Mouse (Mus musculus) kidney, postnatal 25 days (tissue): ENCODE measurements at regions not wholly inside any gene's neighbourhood (a gene's known extent, or its start where the extent isn't known, plus 50 kb on each side); places are given as distances from the start of the nearest gene placed in this dataset.

ENCODE experiments used
- DNase-seq, 2 experiments: peaks; one replicate each; pipeline ENCODE4 v3.0.0; 2021; ENCODE audit warnings: mixed read lengths in 2 of 2

DNA sequence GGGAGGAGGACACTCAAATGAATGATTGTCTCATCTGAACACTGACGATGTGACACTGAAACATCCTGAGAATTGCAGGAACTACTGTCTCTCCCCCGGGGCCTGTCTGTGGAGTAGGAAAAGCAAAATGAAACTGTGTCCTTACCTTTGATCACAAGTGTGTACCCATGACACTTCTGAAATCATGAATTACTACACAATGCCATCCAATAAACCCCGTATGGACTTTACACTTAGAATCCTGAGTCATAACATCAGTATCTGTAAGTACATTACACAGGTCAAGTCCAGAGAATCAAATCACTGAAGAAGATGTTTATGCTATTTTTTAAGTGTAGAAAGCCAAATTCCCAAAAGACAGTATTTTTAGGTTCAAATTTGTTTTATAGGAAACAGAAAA is 585.1 kb upstream of the N6amt1 start:
- no peak for DNase-seq

DNA sequence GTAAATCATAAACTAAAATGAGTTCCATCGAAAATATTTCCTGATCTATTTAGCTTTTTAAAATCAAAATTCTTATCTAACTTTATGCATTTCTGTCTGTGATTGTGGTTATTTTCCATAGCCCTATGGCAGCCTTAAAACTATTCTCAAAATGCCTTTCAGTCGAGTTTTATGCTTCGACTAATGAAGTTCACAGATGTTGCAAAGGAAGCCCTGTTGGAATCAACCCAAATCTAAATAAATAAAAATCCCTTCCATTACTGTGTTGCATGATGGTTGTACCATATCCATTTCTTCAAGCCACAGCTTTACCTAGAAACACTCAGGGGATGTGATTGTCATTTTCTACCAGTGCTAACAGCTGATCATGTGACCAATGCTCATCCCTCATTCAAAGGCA is 585.6 kb upstream of the N6amt1 start:
- no peak for DNase-seq

DNA sequence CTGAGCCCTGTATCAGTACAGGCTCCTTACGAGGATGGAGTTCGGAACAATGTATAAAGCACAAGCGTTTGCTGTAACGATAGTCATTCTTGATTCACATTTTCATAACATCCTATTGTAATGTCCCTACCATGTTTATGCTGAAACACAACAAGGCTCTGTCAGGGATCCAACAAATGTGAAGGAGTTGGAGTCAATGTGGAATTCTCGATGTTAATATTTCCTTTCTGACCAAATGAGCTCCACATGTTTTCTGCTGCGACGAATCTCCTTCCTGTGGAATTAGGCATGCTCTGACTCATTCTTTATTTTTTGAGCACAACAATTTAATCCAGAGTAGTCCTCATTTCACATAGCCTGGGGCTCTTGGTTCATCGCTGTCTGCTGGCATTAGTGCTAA is 588.0 kb upstream of the N6amt1 start:
- DNase-seq = no peak

DNA sequence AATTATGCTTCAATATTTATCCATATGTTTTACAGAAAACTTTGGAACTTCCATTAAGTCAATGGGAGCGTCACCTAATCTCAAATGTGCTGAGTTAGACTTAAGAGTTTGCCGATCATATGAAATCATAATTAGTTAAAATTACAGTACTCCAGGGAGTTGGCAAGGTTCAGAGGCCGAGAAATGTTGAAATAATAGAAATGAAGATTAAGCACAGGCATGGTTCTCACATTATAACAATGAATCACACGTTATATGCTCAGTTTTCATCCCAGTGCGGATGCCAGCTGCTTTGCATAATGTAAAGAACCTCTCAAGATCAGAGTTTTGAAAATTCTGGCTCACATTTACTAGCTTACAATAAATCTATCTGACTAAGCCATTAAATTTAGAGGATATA is 612.7 kb upstream of the N6amt1 start:
- no peak for DNase-seq

DNA sequence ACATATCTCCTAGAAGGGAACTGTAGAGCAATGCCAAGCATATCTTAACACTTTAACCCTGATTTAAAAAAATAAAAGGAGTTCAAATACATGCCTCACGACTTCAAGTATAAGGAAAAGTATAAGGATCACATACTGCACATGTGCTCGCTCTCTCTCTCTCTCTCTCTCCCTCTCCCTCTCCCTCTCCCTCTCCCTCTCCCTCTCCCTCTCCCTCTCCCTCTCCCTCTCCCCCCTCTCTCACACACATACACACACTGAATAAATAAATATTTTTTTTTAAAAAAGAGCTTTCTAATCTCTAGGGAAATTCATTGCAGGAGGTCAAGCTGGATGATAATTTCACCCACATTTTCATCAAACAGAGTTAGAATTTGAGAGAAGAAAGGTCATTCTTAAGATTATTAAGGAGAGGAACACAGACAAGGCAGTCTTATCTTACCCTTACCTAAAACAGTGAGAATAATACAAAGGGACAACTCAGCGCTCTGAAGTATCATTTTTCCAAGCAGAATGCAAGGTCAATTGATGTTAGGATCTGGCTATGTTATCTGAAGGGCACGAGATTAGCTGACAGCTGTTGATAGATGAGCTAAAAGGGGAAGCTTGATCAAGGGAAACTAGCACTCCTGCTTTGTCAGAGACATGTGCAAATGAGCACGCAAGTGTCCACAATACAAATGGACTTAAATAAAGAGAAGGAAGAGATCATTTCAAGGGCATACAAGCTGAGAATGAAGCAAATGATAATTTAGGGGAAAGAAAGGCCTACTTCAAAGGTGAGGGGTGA is 634.8 kb upstream of the N6amt1 start:
- DNase-seq = no peak

DNA sequence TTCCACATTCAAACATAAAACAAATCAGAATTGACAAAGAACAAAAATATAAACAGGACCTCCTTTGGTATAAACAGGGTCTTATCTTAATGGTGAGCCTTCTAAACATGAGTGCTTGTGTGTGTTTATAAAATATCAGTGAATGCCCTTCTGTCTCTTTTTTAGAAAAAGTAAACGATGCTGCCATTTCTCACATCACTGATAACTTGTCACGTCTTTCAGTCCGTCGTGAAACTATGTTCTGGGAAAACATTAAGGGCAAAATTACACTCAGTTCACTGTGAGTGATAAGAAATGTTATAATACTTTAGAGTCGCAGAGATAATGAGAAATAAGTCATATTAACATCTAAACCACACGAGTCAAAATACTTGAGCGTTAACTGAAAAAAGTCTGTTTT is 635.6 kb upstream of the N6amt1 start:
- no peak for DNase-seq

DNA sequence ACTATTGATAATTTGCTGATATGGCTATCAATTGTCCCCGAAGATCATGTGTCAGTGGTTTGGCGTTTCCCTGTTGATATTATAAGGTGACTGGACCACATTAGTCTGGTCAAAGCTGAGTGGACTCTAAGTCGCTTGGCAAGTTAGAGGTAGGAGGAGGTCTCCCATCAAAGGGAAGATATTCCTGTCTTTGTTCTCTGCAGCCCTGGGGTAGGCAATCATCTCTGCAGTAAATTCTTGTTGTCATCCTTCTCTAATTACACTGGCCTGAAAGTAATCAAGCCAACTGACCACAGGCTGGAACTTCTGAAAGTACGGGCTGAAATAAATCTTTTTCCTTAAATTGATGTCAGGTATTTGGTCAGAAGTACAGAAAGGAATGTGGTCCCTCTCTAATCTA is 652.3 kb upstream of the N6amt1 start:
- no peak for DNase-seq

DNA sequence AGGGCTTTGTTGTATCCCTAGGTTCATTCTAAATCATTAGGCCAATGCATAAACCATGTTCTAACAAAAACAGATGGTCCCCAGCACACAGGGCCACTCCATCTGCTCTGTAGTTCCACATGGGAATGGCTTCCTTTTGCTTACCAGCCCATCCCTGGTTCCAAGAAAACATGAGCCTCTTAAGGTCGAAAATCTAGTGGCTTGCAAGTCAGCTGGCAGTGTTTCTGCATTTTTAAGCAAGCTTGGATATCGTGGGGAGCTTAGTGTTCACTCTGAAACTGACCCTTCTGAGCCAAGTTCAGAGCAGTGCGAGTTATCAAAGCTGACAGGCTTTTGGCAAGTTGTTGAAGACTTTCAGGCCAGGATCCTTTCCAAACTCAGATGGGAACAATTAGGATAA is 659.5 kb upstream of the N6amt1 start:
- peak; percentile 28 to 57 for DNase-seq

DNA sequence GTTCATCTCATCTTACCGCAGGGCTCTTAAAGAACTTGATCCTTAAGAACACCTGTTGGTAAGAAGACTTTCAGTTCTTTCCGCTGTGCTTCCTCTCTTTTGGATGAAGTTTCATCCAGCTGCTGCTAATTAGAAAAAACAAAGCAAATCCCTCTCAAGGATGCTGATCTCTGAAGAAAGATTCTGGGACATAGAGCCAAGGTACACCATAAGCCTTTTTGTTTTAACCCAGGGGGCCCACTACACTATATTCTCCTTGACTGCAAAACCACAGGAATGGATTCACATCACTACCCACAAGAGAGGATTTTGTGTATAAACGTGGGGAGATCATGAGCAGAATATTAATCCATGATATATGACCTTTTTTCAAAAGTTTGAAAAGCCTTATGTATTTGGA is 694.8 kb upstream of the N6amt1 start:
- DNase-seq = no peak

DNA sequence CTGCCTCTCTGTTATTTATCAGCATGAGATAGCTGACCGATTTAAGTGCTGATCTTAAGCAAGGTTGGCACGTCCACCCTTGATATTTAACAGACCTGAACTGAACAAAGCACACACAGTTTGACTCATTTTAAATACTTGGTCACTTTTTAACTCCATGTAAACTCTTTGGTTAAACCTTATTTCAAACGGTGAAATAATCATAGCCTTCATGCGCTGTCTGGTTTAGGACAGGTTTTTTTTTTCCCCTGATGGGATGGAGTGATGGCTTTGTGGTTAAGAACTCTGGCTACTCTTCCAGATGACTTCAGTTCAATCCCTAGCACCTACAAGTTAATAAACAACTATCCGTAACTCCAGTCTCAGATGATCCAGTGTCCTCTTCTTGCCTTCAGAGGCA is 706.7 kb upstream of the N6amt1 start:
- DNase-seq = peak; percentile 35 to 45

DNA sequence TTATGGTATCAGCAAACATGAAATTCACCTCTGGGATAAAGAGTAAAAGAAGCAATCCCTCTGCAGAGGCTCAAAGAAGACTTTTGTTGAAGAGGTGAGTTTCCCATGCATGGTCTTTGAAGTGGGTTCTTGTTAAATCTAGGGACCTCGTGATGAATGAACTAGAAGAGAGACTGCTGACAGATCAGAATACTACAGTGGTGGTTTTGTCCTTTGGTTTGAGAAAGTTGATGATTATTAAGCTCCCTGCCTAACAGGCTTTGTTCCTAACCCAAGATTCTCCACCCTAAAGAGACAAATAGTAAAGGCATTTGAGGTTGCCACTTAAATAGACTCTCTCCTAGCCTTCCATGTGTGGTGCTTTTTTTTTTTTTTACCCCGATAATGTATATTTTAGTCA is 707.2 kb upstream of the N6amt1 start:
- DNase-seq = no peak

DNA sequence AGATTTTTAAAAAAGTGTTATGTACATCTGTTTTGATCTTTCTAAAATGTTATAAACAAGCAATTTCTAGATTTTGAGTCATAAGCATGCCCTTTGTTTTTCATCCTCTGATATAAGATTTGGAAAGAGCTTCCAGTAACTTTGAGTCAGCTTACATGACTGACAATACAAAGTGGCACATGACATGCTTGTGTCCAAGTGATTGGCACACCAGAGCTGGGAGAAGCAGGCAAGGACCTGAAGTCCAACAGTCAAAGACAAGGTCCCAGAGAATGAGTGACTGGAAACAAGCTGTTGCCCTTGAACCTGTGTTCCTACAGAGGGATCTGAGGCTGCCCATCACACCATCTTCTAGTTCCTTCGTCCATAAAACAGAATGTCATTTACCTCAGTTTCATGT is 708.5 kb upstream of the N6amt1 start:
- DNase-seq = peak; percentile 25 to 47

DNA sequence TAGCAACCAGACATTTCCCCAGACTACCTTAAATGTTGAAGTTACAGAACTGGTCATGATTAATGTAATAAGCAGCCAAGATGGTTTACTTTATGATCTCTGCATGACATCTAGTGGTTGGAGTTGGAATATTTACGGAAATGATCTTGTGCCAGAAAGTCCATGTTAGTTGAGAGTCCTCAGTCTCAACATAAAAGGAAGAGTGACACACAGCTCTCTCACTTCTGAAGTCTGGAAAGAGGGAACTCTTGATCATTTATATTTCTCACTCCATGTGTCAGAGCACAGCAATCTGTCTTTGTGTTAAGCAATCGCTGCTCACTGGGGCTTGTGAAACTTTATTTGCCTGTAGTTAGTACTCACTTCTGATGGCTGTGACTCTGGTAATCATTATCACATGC is 709.1 kb upstream of the N6amt1 start:
- peak in 1 of 2 experiments; percentile 41 for DNase-seq

DNA sequence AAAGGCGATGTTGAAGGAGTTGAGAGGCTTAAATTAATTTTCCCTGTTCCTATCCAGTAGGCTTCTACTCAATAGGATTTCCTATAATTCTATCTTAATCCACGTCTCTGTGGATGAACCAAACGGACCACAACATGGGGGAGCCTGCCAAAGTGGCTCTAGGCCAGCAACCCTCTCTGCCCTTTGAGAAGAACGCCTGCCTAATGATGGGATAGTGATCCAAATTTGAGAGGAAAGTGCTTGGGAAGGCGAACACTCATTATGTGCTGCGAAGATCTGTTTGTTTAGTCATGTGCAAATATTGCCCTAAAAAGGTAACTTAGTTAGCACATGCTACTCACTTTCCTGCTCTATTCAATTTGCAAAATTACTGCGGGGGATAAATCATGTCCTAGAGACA is 702.5 kb upstream of the Adamts5 start:
- peak; percentile 45 to 46 for DNase-seq

DNA sequence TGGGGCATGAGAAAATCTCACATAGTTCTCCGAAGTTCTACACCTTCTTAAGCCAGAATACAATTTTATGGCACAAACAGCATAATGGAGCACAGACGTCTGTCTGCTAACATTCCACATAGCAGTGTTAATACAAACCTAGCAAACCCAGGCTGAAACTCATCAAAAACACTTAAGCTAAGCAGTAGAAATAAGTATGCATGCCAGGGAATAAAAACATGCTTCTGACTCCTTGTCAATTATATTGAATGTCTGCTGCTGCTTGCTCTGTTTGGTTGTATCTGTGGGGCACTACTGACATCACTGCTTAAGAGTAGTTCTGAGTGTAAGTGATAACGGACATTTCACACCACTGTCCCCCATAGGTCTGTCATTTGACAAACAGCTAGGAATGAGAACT is 693.4 kb upstream of the Adamts5 start:
- DNase-seq = no peak

DNA sequence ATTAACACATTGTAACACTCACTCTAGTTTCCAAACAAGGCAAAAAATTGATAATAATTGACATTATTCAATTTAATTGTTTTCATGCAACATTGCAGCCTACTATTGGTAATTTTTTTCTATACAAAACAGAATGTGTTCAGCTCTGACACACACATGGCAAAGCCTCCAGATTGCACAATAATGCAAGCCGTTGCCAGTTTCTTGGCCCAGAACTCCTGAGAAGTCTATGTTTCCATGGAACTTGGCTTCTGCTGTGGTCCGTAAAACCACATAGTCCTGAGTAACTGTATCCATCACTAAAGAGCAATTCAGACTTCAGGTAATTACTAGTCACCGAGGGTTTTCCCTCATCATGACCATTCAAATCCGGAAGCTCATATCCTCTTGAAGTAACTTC is 684.4 kb upstream of the Adamts5 start:
- DNase-seq = no peak

DNA sequence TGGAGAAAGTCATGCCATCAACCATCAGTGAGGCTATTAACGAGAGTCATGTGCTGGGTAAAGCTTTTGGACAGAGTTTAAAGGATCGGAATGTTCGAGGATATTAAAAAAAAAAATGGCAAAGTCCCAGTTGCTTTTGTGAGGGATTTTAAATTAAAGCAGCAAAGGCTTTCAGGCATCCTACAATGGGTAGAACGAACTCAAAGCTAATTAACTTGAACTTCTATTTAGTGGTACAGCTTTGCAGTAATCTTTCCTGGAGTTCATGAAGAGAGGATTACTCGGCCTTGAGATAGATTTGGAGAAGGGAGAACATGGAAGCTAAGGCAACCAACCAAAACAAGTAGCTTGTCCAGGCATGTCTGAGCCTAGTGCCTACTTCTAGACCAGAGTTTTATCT is 676.7 kb upstream of the Adamts5 start:
- no peak for DNase-seq

DNA sequence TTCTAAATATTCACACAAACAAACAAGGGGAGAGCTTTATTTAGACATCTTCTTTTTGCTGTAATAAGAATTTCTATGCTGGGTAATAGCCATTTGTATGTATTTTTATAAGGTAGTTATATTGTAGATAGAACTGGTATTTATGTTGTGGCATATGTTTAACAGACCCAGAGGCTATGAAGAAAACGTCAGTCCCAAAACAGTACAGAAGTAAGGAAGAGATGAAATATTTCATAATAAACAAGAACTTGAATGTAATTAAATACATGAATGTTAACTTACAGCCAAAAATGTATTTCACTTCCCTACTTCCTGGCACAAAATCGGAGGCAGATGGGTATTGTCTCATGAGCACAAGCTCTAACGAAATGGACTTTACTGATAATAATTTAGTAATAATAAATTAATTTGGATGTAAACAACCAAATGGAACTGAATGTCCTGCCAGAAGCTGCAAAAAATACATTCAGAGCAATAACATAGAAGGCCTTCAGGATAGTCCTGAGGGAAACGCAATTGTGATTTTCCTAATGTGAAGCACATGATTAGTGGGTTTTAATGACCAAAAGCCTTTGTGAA is 645.9 kb upstream of the Adamts5 start:
- no peak for DNase-seq

DNA sequence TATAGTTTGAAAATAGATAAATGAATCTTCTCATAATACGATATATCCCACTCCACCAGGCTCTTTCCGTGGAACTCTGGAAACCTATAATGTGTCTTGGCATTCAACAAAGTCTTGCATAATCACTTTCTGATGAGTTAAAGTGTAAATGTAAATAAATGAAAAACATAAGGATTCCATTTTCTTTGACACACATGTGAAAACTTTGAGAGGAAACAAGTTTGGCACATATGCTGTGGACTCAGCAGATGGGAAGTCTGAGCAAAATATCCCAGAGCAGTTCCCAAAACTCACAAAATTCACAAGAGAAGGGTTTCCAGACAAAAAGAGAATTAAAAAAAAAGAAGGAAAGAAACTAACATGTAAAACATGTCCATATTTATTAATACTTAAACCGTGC is 645.3 kb upstream of the Adamts5 start:
- DNase-seq = no peak

DNA sequence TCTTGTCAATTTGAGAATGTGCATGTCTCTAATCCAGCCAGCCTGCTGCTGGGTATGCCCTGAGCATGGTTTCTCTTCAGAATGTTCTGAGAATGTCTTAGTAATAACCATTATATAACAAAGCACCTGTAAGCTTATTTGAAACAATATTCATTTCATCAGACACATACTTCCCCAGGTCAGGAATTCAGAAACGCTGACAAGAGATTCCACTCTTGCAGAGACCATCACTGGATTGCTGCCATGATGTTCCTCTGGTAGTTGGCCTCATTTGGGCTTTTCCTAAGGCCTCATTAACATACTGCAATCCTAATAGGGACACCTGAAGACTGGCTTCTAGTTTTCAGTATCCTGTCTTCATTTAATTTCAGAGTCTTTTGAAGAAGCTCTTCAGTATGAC is 642.5 kb upstream of the Adamts5 start:
- DNase-seq = no peak

DNA sequence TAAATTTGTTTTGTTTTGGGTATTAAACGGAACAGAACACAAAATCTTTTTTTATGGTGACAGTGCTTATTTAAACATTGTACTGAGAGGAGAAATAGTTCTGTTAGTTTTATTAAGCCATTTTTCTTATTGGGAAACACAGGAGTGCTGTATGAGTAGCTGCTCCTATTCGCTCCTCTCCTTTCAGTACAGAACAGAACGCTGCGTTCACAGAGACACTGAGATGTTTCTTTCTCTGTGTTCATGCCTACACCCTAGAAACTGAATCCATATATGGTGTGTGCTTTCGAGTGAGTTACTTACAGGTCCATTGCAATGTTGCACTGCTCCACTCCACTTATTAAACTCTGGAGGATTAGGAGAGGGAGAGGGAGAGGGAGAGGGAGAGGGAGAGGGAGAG is 634.9 kb upstream of the Adamts5 start:
- DNase-seq = no peak

DNA sequence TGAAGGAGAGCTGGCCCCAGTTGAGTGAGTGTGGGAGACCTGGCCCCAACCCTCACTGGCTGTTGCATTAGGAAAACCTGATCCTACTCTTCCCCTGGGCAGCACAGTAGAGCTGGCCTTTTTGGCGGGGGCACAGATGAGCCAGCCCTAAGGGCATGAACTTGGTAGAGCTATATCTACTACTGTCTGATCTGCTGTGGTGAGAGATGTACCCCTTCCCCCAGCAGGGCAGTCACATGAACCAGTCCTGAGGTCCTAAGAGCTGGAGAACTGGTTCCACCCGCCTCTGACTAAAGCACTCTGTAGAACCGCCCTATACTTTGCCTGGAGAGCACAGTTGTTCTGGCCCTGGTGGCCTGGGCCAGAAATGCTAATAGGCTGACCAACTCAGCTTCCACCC is 622.5 kb upstream of the Adamts5 start:
- no peak for DNase-seq

DNA sequence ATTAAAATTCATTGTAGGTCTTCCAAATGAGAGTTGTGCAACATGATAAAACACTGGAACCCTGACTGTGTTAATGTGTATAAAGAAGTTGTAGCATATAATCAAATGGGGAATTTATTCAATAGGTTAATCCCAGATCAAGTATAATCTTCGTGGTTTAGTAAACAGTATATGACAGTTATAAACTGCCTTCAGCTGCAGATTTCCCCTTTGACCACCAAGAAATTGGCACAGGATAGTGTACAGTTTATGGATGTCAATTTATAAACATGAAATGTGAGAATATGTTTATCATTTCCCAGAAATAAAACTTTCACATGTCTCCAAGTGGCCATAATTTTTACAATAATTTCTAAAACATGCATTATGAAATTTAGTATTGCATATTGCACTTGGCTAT is 615.3 kb upstream of the Adamts5 start:
- DNase-seq = no peak

DNA sequence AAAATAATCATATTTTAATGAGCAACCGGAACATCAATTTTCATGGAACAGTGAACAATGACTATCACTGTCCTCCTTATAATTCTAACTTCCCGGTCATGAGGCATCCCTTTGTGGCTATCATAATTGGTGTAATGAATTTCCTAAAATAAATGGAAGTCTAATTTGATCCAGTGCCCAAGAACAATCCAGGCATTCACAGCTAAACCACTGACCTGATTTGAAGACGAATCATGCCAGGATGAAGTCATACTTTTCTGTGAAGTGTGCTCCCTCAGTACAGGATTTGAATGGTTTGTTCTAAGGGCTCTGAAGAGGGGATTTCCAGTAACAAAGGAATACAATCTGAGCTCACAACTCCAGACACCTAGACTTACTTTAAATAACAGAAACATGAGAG is 614.5 kb upstream of the Adamts5 start:
- no peak for DNase-seq
